Mouse (Mus musculus) lung, adult 2 months (tissue): ENCODE measurements around the gene Apoa5.

Source experiments
- CTCF ChIP-seq: fragments of 200-500 bp; IDR thresholded peaks from 2 replicates; pipeline ENCODE4 v1.5.1; 2011; ENCODE audit warnings: mild to moderate bottlenecking, low read length, control low read depth; ENCODE audit not compliant: insufficient read depth
- POLR2A ChIP-seq: fragments of 200-500 bp; IDR thresholded peaks from 2 replicates; pipeline ENCODE4 v1.6.1; 2011; ENCODE audit warnings: low read depth, mild to moderate bottlenecking, control low read depth, low read length, borderline replicate concordance; ENCODE audit errors: extremely low read depth

DNA sequence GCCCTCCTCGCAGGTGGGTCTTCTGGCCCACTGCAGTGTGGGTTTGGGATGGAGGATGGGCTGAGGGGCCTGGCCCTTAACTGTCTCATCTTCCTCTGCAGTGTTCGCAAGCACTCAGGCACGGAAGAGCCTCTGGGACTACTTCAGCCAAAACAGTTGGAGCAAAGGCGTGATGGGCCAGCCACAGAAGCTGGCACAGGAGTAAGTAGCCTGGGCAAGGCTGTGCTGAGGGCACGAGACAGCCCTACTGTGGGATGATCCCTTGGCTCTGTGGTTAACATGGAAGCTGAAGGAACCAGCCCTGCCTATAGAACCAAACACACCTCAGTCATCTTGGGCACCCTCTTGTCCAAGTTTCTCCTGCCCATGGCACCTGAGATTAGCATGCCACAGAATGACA is 692 bp downstream of the Apoa5 start:
- TF ChIP-seq CTCF: no peak
- TF ChIP-seq POLR2A: no peak
